Mouse (Mus musculus) G1E (cell line): Measurements from ENCODE around the gene Nod1.

ENCODE experiments used
- CTCF ChIP-seq: IDR thresholded peaks from 2 replicates; pipeline ENCODE4 v1.5.1; 2012; ENCODE audit warnings: low read depth, low read length, inconsistent platforms, mixed read lengths
- GATA1 ChIP-seq: IDR thresholded peaks from 2 replicates; pipeline ENCODE4 v1.6.1; 2012; ENCODE audit warnings: borderline replicate concordance, low read length, inconsistent platforms, mixed read lengths
- GATA2 ChIP-seq: IDR thresholded peaks from 2 replicates; pipeline ENCODE4 v1.6.1; 2012; ENCODE audit warnings: low read depth, low read length, inconsistent platforms, borderline replicate concordance
- POLR2AphosphoS5 ChIP-seq: IDR thresholded peaks from 2 replicates; pipeline ENCODE4 v1.6.1; 2012; ENCODE audit warnings: low read depth, low read length, inconsistent platforms; ENCODE audit not compliant: insufficient replicate concordance
- TAL1 ChIP-seq: conservative IDR thresholded peaks from 2 replicates; pipeline ENCODE4 v1.6.1; 2012; ENCODE audit warnings: low read depth, low read length, inconsistent platforms, mixed read lengths

DNA sequence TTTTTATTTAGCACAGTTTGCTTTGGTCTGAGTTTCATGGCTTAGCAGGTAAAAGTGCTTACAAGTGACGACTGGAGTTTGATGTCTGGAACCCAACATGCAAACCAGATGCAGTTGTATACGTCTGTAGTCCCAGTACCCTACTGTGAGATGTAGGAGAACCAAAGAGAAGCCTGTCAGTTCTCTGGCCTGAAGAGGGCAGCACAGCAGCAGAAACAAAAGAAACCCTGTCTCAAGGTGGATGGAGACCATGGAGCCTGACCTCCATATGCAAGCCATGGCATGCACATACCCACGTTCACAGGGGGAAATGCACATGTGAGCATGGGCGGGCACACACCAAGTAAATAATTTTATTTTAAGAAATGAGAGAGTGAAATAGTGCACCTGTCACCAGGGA is 54.9 kb downstream of the Nod1 start:
- TF ChIP-seq CTCF (0 out of 2 replicates have a peak, but pooled peaks have one; percentile 7), POLR2AphosphoS5 (no peak), TAL1 (no peak), GATA1 (no peak), GATA2 (no peak)
